Mouse (Mus musculus) midbrain, embryonic 16.5 days (tissue): ENCODE measurements around the gene C3ar1. TPM values are rescaled to one million over a fixed set of nuclear protein-coding genes. Genes with fewer than 3 reads are reported as not detected.

Experiments
- ATAC-seq: fragments of 200-750 bp; cut with Nextera tagmentation; 2 replicates; pipeline ENCODE4 v1.8.0; 2017; ENCODE audit warnings: moderate TSS enrichment
- H3K27ac ChIP-seq: fragments of 300-500 bp; sonication (generic); 2 replicates; pipeline ENCODE4 v1.5.1; 2014; ENCODE audit warnings: mild to moderate bottlenecking, low read length, mixed read lengths
- H3K27me3 ChIP-seq: fragments of 300-500 bp; sonication (generic); 2 replicates; pipeline ENCODE4 v1.6.1; 2014; ENCODE audit warnings: low read depth, low read length, mixed read lengths; ENCODE audit not compliant: control insufficient read depth, insufficient read depth
- H3K36me3 ChIP-seq: fragments of 300-500 bp; sonication (generic); 2 replicates; pipeline ENCODE4 v1.6.1; 2014; ENCODE audit warnings: mild to moderate bottlenecking, low read length, moderate library complexity, mixed read lengths; ENCODE audit not compliant: control insufficient read depth, insufficient read depth
- H3K4me1 ChIP-seq: fragments of 300-500 bp; sonication (generic); 2 replicates; pipeline ENCODE4 v1.6.1; 2014; ENCODE audit warnings: mild to moderate bottlenecking, low read length, mixed read lengths; ENCODE audit not compliant: control insufficient read depth, insufficient read depth
- H3K4me2 ChIP-seq: fragments of 300-500 bp; sonication (generic); 2 replicates; pipeline ENCODE4 v1.6.1; 2014; ENCODE audit warnings: mild to moderate bottlenecking, low read length, mixed read lengths
- H3K4me3 ChIP-seq: fragments of 300-500 bp; sonication (generic); 2 replicates; pipeline ENCODE4 v1.5.1; 2014; ENCODE audit warnings: low read depth, mild to moderate bottlenecking, low read length, moderate library complexity, mixed read lengths
- H3K9ac ChIP-seq: fragments of 300-500 bp; sonication (generic); 2 replicates; pipeline ENCODE4 v1.6.1; 2014; ENCODE audit warnings: low read depth, low read length, mixed read lengths
- H3K9me3 ChIP-seq: fragments of 300-500 bp; sonication (generic); replicated peaks from 2 replicates; pipeline ENCODE4 v1.6.1; 2014; ENCODE audit warnings: mild to moderate bottlenecking, low read length, mixed read lengths; ENCODE audit not compliant: control insufficient read depth, poor library complexity, severe bottlenecking
- WGBS: fragments of 180-500 bp; shearing (Covaris S2); extraction: QIAGEN DNeasy Blood & Tissue Kit; methylation state at CpG from one replicate; pipeline ENCODE4 v1.1.7; 2014; 5-methylcytosine and 5-hydroxymethylcytosine counted together
- microRNA-seq: library from miRNA; unstranded; fragments of <30 nt; microRNA quantifications from one replicate; pipeline ENCODE4, GENCODE M21; 2017
- polyA plus RNA-seq: library from polyadenylated mRNA; unstranded; fragments of >200 nt; fragmentation: Nextera tagmentation; extraction: Ambion mirVana; gene quantifications from 2 replicates; pipeline ENCODE4 v1.2.1, GENCODE M21; 2015

The C3ar1 gene
- polyA plus RNA-seq, 1 experiment from 2014 or later = 1.4 TPM

GRCm38 (mm10) chr6:122810615-122811279 is 45.2 kb downstream of the C3ar1 start:
- Histone ChIP-seq H3K9ac (peak overlapping the region; percentile 69), H3K9me3 (no peaks in the 10 kb centered on the region), H3K4me3 (peak overlapping the region; percentile 75), H3K36me3 (no peaks in the 10 kb centered on the region), H3K4me1 (peaks cover 8% of the 10 kb centered on the region), H3K27me3 (no peaks in the 10 kb centered on the region), H3K4me2 (peak overlapping the region; percentile 59), H3K27ac (peak overlapping the region; percentile 97)
- peak; percentile 99 for ATAC-seq
- WGBS = under 1% methylated on average over 30 of the region's 30 CpGs

DNA sequence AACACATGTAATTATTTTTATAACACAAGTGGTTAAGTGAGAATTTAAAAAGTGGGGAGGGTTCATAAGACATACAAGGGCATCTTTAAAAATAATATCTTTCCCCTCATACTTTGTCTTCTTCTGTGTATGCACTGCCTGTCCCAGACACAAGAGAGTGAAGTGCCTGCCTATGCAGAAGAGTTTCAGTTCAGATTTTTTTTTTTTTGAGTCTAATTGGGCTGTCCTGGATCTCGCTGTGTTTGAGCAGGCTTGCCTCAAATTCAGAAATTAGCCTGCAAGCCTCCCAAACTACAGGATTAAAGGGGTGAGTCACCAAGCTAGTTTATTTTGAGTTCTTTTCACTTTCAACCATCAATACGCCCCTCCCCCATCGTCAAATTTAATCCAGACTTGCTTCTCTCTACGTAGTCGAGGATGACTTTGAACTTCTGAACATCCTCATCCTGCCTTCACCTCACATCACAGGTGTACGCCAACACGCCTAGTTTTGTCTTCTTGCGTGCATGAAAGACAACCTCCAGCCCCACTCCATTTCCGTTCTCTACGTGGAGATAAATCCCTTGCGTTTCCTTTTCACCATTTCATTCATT is 45.8 kb downstream of the C3ar1 start:
- H3K36me3 ChIP-seq = no peaks in the 10 kb centered on the region
- H3K9ac ChIP-seq = peak overlapping the region; percentile 66
- H3K27me3 ChIP-seq = no peaks in the 10 kb centered on the region
- peak overlapping the region; percentile 59 for H3K4me2 ChIP-seq
- peak overlapping the region; percentile 75 for H3K4me3 ChIP-seq
- no peaks in the 10 kb centered on the region for H3K9me3 ChIP-seq
- peak overlapping the region; percentile 84 for H3K27ac ChIP-seq
- ATAC-seq = peak; percentile 13; the same call in 1 of the 2 replicates
- under 1% methylated on average over 11 of the region's 11 CpGs for WGBS
- H3K4me1 ChIP-seq = peaks cover 8% of the 10 kb centered on the region

DNA sequence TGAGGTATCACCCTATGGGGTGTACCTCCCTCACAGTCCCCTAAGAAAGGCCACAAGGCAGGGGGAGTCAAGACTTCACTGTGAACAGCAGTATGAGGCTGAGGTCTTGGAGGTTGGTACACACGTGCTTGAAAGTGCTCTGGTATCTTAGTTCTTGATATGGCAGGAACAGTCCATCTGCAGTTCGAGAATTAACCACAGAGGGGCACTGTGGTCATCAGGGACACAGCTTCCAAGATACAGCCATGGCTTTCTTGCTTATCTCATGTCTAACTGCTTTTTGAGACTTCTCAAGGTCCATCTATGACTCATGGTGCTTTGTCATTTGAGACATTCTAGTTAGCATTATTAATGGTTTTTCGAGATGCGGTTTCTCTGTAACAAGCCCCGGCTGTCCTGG is 51.5 kb downstream of the C3ar1 start:
- Histone ChIP-seq H3K27ac (no peak overlapping the region), H3K4me2 (no peak overlapping the region), H3K9me3 (no peaks in the 10 kb centered on the region), H3K4me3 (no peak overlapping the region), H3K4me1 (no peaks in the 10 kb centered on the region), H3K36me3 (no peaks in the 10 kb centered on the region), H3K27me3 (peaks cover 11% of the 10 kb centered on the region), H3K9ac (no peak overlapping the region)
- 34% methylated on average over 5 of the region's 5 CpGs for WGBS
- ATAC-seq = no peak

GRCm38 (mm10) chr6:122801801-122802514 is 54.0 kb downstream of the C3ar1 start:
- peak; percentile 81 for ATAC-seq
- peaks cover 11% of the 10 kb centered on the region for H3K27me3 ChIP-seq
- peak overlapping the region; percentile 73 for H3K4me3 ChIP-seq
- peak overlapping the region; percentile 90 for H3K4me2 ChIP-seq
- peak overlapping the region; percentile 88 for H3K9ac ChIP-seq
- peak overlapping the region; percentile 85 for H3K27ac ChIP-seq
- H3K4me1 ChIP-seq = no peaks in the 10 kb centered on the region
- H3K9me3 ChIP-seq = no peaks in the 10 kb centered on the region
- H3K36me3 ChIP-seq = no peaks in the 10 kb centered on the region
- WGBS = 1% methylated on average over 34 of the region's 34 CpGs

DNA sequence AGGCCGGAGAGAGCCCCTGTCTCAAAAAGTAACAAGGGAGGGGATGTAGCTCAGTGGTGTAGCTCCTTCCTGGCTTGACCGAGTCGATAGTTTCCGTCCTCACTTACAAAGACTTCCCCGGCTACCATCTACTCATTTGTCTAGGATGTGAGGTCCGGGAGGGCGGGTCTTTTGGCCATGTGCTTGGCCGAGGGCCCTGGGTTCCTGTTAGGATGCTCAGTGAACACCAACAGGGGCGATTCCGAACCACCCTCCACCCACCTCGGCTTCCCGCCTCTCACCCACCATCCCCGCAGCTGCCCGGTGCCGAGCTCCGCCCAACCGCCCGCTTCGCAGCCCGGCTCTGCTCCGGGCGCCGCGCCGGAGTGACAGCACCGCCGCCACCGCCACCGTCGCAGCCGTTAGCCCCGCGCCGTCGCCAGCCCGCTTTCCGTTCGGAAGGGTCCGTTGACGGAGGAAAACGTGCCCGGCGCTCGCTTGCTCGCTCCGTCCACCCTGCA is 54.6 kb downstream of the C3ar1 start, which contains the start of gene Slc2a3:
Gene Slc2a3 (minus strand): TSS at position 340 of the 500 bp plus-strand sequence.
- under 1% methylated on average over 45 of the region's 46 CpGs for WGBS

DNA sequence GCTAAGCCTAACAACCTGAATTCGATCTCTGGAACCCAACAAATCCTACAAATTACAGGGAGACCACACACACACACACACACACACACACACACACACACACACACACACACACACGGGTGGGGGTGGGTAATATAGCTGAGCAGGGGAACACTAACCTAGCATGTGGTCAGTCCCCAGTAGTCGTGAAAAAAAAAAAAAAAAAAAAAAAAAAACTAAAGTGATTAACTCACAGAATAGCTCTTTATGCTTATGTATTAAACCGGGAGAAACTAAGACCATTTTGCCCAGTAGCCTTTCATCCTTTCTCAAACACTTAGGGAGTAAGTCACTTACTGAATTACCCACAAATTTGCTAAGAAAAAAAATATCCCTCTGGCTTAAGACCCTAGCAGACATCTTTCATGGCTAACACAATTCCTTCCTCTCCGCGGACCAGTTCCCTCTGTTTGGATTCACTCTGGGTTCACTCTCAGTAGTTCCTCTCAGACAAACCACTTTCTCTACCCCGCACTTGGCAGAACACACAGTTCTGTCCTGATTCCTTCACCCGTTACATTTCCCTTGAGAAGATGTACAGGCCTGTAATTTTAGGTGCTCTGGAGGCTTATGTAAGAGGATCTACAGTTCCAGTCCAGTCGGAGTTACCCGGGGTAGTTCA is 55.2 kb downstream of the C3ar1 start:
- Histone ChIP-seq H3K4me1 (no peaks in the 10 kb centered on the region), H3K36me3 (no peaks in the 10 kb centered on the region), H3K27me3 (peaks cover 11% of the 10 kb centered on the region), H3K9ac (peak overlapping the region; percentile 88), H3K27ac (peak overlapping the region; percentile 85), H3K4me2 (peak overlapping the region; percentile 90), H3K4me3 (peak overlapping the region; percentile 73), H3K9me3 (no peaks in the 10 kb centered on the region)
- 40% methylated on average over 10 of the region's 10 CpGs for WGBS
- 0 out of 2 replicates have a peak, but pooled peaks have one; percentile 3 for ATAC-seq

More for the DNA sequence above, 54.6 kb downstream of the C3ar1 start, which contains the start of gene Slc2a3:
- no peaks in the 10 kb centered on the region for H3K9me3 ChIP-seq
- H3K27ac ChIP-seq = peak within 1 kb of the TSS; percentile 85
- H3K9ac ChIP-seq = peak within 1 kb of the TSS; percentile 88
- H3K4me2 ChIP-seq = peak within 1 kb of the TSS; percentile 90
- H3K4me3 ChIP-seq = peak within 1 kb of the TSS; percentile 73
- no peaks in the 10 kb centered on the region for H3K36me3 ChIP-seq
- H3K4me1 ChIP-seq = no peaks in the 10 kb centered on the region
- peak; percentile 79 for ATAC-seq
- H3K27me3 ChIP-seq = peaks cover 11% of the 10 kb centered on the region

Small RNA genes lying within 50 kb of the gene (microRNA-seq; reads per million reads assigned to microRNA genes)
- gene Mir7231 = 0.52 reads per million

Other genes with a start within 250 kb of the C3ar1 start
- gene Gdf3, start 246.1 kb downstream of the C3ar1 start, polyA plus RNA-seq = 0.09 TPM in 1 of 2 replicates, not detected in the other
- not detected in 2 replicates for gene Dppa3, start 229.8 kb downstream of the C3ar1 start, polyA plus RNA-seq
- gene Nanog, start 148.7 kb downstream of the C3ar1 start, polyA plus RNA-seq = not detected in 2 replicates
- gene Slc2a3, start 54.5 kb downstream of the C3ar1 start, polyA plus RNA-seq = 44.3 and 52.5 TPM in 2 replicates
- 8.4 and 9.4 TPM in 2 replicates for gene Foxj2, start 36.2 kb downstream of the C3ar1 start, polyA plus RNA-seq
- 162 and 177 TPM in 2 replicates for gene Necap1, start 18.3 kb upstream of the C3ar1 start, polyA plus RNA-seq
- 0.97 and 1.4 TPM in 2 replicates for gene Clec4a1, start 65.7 kb upstream of the C3ar1 start, polyA plus RNA-seq
- 0.36 and 0.58 TPM in 2 replicates for gene Clec4a3, start 96.4 kb upstream of the C3ar1 start, polyA plus RNA-seq
- not detected in 2 replicates for gene Clec4a4, start 134.2 kb upstream of the C3ar1 start, polyA plus RNA-seq
- not detected in 2 replicates for gene Clec4b1, start 193.8 kb upstream of the C3ar1 start, polyA plus RNA-seq